Mouse (Mus musculus): ENCODE results near the gene Ccdc9b. TPM values are rescaled to one million over a fixed set of nuclear protein-coding genes. Genes with fewer than 3 reads are reported as not detected.
A peak's percentile ranks its signal among the peaks of the same experiment; 100 is the strongest.

Gene Ccdc9b
- polyA plus RNA-seq, 2 experiments = 0.04 to 0.39 TPM

GRCm38 (mm10) chr2:118708472-118708871 is 54.0 kb downstream of the Ccdc9b start:
- no peaks in the 10 kb centered on the region for H3K4me1 ChIP-seq (replicated peaks; ENCODE audit: control insufficient read depth in 2 of 2, insufficient read depth in 2 of 2, low read length in 1 of 2)
- no peaks in the 10 kb centered on the region for H3K9me3 ChIP-seq (ENCODE audit: control insufficient read depth, low read length)
- H3K4me3 ChIP-seq (ENCODE audit: insufficient read depth in 1 of 2, low read depth in 2 of 2, low read length in 2 of 2) = no peak overlapping the region
- ATAC-seq (ENCODE audit: insufficient read depth) (no peak), DNase-seq (ENCODE audit: low read depth in 3 of 3, low spot score in 3 of 3) (no peak)
- H3K27me3 ChIP-seq (ENCODE audit: control insufficient read depth, insufficient read depth, low read length) = peaks cover 61% of the 10 kb centered on the region
- TF ChIP-seq CTCF (IDR thresholded peaks at IDR 0.05; ENCODE audit: low read depth) (no peak), EP300 (IDR thresholded peaks at IDR 0.05; ENCODE audit: low read depth) (no peak)
- H3K27ac ChIP-seq = no peak overlapping the region
- no peak overlapping the region for H3K9ac ChIP-seq (replicated peaks)
- 58% methylated on average over 4 of the region's 4 CpGs for WGBS (ENCODE audit: insufficient replicate concordance)
- H3K36me3 ChIP-seq (replicated peaks; ENCODE audit: control insufficient read depth, insufficient read depth, low read depth) = no peaks in the 10 kb centered on the region
- no peak overlapping the region for H3K4me2 ChIP-seq (ENCODE audit: low read depth)

GRCm38 (mm10) chr2:118706436-118706835 is 56.0 kb downstream of the Ccdc9b start:
- no peak overlapping the region for H3K9ac ChIP-seq (replicated peaks)
- H3K36me3 ChIP-seq (replicated peaks; ENCODE audit: control insufficient read depth, insufficient read depth, low read depth) = no peaks in the 10 kb centered on the region
- ATAC-seq (ENCODE audit: insufficient read depth) (no peak), DNase-seq (ENCODE audit: low read depth in 3 of 3, low spot score in 3 of 3) (peak in 1 of 3 experiments; percentile 30)
- no peak for TF ChIP-seq CTCF (IDR thresholded peaks at IDR 0.05; ENCODE audit: low read depth)
- no peak for TF ChIP-seq EP300 (IDR thresholded peaks at IDR 0.05; ENCODE audit: low read depth)
- no peaks in the 10 kb centered on the region for H3K4me1 ChIP-seq (replicated peaks; ENCODE audit: control insufficient read depth in 2 of 2, insufficient read depth in 2 of 2, low read length in 1 of 2)
- no peak overlapping the region for H3K4me3 ChIP-seq (ENCODE audit: insufficient read depth in 1 of 2, low read depth in 2 of 2, low read length in 2 of 2)
- H3K9me3 ChIP-seq (ENCODE audit: control insufficient read depth, low read length) = no peaks in the 10 kb centered on the region
- 2% methylated on average over 6 of the region's 6 CpGs for WGBS (ENCODE audit: insufficient replicate concordance)
- H3K4me2 ChIP-seq (ENCODE audit: low read depth) = no peak overlapping the region
- H3K27ac ChIP-seq = no peak overlapping the region
- peaks cover 80% of the 10 kb centered on the region for H3K27me3 ChIP-seq (ENCODE audit: control insufficient read depth, insufficient read depth, low read length)

Other genes with a start within 250 kb of the Ccdc9b start
- 0.82 and 0.87 TPM in 2 replicates for gene Bmf, start 213.0 kb downstream of the Ccdc9b start, polyA plus RNA-seq (2012; rRNA removed)
- 0.69 and 0.70 TPM in 2 replicates for gene Bmf, start 213.0 kb downstream of the Ccdc9b start, polyA plus RNA-seq (2014; fragmentation: Nextera tagmentation; extraction: Ambion mirVana)
- gene Bub1b, start 164.4 kb downstream of the Ccdc9b start, polyA plus RNA-seq (2012; rRNA removed) = 26.0 and 33.6 TPM in 2 replicates
- gene Bub1b, start 164.4 kb downstream of the Ccdc9b start, polyA plus RNA-seq (2014; fragmentation: Nextera tagmentation; extraction: Ambion mirVana) = 40.2 and 46.6 TPM in 2 replicates
- 0.48 and 0.60 TPM in 2 replicates for gene Pak6, start 99.4 kb downstream of the Ccdc9b start, polyA plus RNA-seq (2012; rRNA removed)
- 0.17 and 0.68 TPM in 2 replicates for gene Pak6, start 99.4 kb downstream of the Ccdc9b start, polyA plus RNA-seq (2014; fragmentation: Nextera tagmentation; extraction: Ambion mirVana)
- 0.03 and 0.07 TPM in 2 replicates for gene Ankrd63, start 58.7 kb downstream of the Ccdc9b start, polyA plus RNA-seq (2012; rRNA removed)
- gene Ankrd63, start 58.7 kb downstream of the Ccdc9b start, polyA plus RNA-seq (2014; fragmentation: Nextera tagmentation; extraction: Ambion mirVana) = 0.03 TPM in 1 of 2 replicates, not detected in the other
- 2.6 and 3.1 TPM in 2 replicates for gene Plcb2, start 34.2 kb downstream of the Ccdc9b start, polyA plus RNA-seq (2012; rRNA removed)
- 1.5 and 1.7 TPM in 2 replicates for gene Plcb2, start 34.2 kb downstream of the Ccdc9b start, polyA plus RNA-seq (2014; fragmentation: Nextera tagmentation; extraction: Ambion mirVana)
- gene Inafm2, start 16.9 kb downstream of the Ccdc9b start, polyA plus RNA-seq (2012; rRNA removed) = 4.1 and 5.0 TPM in 2 replicates
- gene Inafm2, start 16.9 kb downstream of the Ccdc9b start, polyA plus RNA-seq (2014; fragmentation: Nextera tagmentation; extraction: Ambion mirVana) = 18.3 and 22.8 TPM in 2 replicates
- not detected in 2 replicates for gene Phgr1, start 10.1 kb upstream of the Ccdc9b start, polyA plus RNA-seq (2012; rRNA removed)
- gene Phgr1, start 10.1 kb upstream of the Ccdc9b start, polyA plus RNA-seq (2014; fragmentation: Nextera tagmentation; extraction: Ambion mirVana) = not detected in 2 replicates
- 0.21 and 0.40 TPM in 2 replicates for gene Disp2, start 17.1 kb upstream of the Ccdc9b start, polyA plus RNA-seq (2012; rRNA removed)
- gene Disp2, start 17.1 kb upstream of the Ccdc9b start, polyA plus RNA-seq (2014; fragmentation: Nextera tagmentation; extraction: Ambion mirVana) = 0.25 and 0.27 TPM in 2 replicates
- 22.9 and 50.8 TPM in 2 replicates for gene Knstrn, start 51.3 kb upstream of the Ccdc9b start, polyA plus RNA-seq (2012; rRNA removed)
- gene Knstrn, start 51.3 kb upstream of the Ccdc9b start, polyA plus RNA-seq (2014; fragmentation: Nextera tagmentation; extraction: Ambion mirVana) = 84.7 and 88.1 TPM in 2 replicates
- gene Ivd, start 99.3 kb upstream of the Ccdc9b start, polyA plus RNA-seq (2012; rRNA removed) = 23.1 and 26.3 TPM in 2 replicates
- gene Ivd, start 99.3 kb upstream of the Ccdc9b start, polyA plus RNA-seq (2014; fragmentation: Nextera tagmentation; extraction: Ambion mirVana) = 23.3 and 27.4 TPM in 2 replicates
- gene Bahd1, start 137.7 kb upstream of the Ccdc9b start, polyA plus RNA-seq (2012; rRNA removed) = 4.9 and 5.2 TPM in 2 replicates
- 0.83 and 1.0 TPM in 2 replicates for gene Bahd1, start 137.7 kb upstream of the Ccdc9b start, polyA plus RNA-seq (2014; fragmentation: Nextera tagmentation; extraction: Ambion mirVana)
- 3.6 and 3.7 TPM in 2 replicates for gene Chst14, start 163.8 kb upstream of the Ccdc9b start, polyA plus RNA-seq (2012; rRNA removed)
- gene Chst14, start 163.8 kb upstream of the Ccdc9b start, polyA plus RNA-seq (2014; fragmentation: Nextera tagmentation; extraction: Ambion mirVana) = 4.2 and 4.3 TPM in 2 replicates

All from liver, embryonic 14.5 days (tissue).